Mouse (Mus musculus): ENCODE data around the gene Ap2s1. TPM values are rescaled to one million over a fixed set of nuclear protein-coding genes. Genes with fewer than 3 reads are reported as not detected.

Gene Ap2s1
- total RNA-seq, 1 experiment from 2014 or later: 59.7 TPM

DNA sequence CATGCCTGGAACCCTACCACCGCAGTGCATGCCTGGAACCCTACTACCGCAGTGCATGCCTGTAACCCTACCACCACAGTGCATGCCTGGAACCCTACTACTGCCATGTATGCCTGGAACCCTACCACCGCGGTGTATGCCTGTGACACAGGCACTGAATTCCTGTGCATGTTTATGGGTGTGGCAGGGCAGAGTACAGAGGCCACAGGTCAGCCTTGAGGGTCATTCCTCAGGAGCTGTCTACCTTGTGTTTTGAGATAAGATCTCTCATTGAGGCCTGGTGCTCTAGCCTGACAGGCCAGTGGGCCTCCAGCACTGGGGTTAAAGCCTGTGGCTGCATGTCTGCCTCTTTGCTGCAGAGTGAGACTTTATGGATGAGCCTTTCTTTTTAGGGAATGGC lies 7.2 kb downstream of the Ap2s1 start:
- no peak for ATAC-seq (replicated peaks; ENCODE audit: insufficient number of reproducible peaks, low FRiP score, low TSS enrichment, poor library complexity, severe bottlenecking)

DNA sequence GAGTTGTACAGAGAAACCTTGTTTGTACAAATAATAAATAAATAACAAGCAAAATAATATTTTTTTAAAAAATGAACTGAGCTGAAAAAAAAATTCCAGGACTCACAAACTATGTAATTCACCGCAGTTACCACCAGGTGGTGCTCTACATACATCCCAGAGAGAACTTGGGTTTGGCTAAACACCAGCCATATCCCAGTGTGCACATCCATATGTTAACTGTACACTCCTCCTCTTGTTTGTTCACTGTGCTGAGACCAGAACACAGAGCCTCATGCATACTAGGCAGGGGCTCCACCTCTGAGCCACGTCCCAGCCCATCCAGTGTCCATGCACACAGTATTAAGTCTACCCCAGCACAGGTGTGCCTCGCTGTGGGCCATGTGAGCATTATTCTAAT lies 7.9 kb downstream of the Ap2s1 start:
- no peak; the same call in 1 of the 2 replicates for ATAC-seq (replicated peaks; ENCODE audit: insufficient number of reproducible peaks, low FRiP score, low TSS enrichment, poor library complexity, severe bottlenecking)

DNA sequence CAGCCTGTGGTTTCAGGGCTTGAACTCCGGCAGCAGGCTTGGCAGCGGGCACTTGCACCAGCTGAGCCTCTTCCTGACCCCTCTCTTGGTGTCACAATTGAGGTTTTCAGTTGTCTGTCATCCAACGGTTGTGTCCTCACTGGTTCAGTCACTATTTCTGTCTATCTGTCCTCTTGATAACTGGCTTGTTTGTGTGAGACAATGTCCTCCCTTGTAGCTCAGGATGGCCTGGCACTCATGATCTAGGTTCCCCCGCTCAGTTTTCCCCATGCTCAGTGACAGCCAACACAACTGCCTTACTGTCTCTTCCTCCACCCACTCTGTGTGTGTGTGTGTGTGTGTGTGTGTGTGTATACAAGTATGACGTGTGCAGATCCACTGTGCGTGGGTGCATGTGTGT lies 9.4 kb downstream of the Ap2s1 start:
- no peak for ATAC-seq (replicated peaks; ENCODE audit: insufficient number of reproducible peaks, low FRiP score, low TSS enrichment, poor library complexity, severe bottlenecking)

DNA sequence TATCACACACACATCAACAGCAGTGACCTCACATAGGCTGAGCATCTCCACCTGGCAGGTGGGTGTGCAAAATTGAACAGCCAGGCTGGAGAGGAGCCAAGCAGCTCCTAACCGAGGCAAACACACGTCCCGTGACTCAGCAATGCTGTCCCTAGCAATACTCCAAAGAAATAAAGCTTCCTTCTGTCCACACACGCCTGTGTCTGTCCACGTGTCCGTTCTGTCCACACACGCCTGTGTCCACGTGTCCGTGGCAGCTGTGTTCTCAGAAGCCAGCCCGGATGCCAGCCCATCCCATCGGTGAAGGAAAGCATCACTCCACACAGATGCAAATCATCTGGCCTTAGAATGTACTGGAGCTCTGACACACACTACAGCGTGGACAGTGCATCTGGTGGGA lies 13.8 kb downstream of the Ap2s1 start:
- no peak for ATAC-seq (replicated peaks; ENCODE audit: insufficient number of reproducible peaks, low FRiP score, low TSS enrichment, poor library complexity, severe bottlenecking)

DNA sequence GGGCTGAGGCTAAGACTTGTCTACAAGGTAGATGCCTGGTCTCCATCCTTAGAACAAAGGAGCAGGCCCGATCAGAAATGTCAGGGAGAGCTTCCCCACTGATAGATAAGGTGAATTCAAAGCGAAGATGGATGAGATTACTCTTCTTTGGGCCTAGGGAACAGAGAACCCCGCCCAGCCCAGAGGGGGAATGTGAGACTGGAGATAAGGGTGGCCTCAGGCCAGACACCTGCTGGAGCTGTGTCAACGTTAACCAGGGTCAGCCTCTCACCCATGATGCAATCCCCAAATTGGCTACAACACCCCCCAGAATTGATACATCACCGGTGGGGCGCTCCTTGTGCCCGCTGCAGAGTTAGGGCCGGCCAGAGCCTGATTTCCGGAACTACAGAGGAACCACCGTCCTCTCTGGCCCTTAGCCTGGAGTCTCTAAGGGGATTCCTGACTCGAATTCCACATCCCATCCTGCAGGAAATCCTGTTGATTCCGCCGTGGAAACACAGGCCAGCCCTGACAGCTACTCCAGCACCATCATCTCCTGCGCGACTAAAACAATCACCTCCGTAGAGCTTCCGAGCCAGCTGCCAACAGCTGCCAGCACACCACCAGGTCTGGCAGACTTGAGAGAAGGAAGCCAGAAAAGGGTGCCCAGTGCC lies 17.3 kb downstream of the Ap2s1 start:
- no peak for ATAC-seq (replicated peaks; ENCODE audit: insufficient number of reproducible peaks, low FRiP score, low TSS enrichment, poor library complexity, severe bottlenecking)

DNA sequence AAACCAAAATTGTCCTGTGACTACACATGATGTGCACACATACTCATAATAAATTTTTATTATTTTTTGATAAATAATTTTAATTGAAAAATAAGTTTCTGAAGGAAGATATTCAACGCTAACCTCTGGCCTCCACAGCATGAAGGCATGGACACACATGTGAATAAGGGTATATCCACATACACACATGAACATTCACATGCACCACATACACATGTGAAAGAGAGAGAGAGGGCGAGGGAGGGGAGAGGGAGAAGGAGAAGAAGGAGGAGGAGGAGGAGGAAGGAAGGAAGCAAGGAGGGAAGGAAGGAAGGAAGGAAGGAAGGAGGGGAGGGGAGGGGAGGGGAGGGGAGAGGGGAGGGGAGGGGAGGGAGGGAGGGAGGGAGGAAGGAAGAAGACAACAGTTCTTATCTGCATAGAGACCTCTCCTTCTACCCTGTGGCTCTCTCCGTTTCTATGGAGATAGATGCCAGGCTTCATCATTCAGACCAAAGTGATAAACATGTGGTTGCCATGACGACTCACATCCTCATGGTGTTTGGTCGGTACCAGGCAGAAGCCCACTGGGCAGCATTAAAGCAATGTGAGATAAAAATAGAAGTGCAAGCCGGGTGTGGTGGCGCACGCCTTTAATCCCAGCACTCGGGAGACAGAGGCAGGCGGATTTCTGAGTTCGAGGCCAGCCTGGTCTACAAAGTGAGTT lies 20.8 kb downstream of the Ap2s1 start:
- no peak for ATAC-seq (replicated peaks; ENCODE audit: insufficient number of reproducible peaks, low FRiP score, low TSS enrichment, poor library complexity, severe bottlenecking)

DNA sequence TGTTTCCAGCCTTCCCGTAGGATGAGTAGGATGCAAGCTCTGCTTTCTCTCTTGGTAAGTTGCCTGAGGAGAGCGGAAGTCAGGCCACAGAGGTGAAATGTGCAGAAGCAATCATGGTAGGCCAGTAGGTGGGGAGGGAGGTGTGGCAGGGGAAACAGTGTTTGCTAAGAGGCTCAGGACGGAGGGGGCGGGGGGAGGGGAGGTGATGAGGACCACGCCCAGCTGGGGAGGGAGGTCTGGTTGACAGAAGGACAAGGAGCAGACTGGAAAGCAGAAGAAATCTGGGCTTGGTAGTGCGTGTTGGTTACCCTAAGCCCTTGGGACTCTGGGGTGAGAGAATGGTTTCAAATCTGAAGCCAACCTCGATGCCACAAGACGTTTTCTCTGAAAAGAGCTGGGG lies 22.1 kb downstream of the Ap2s1 start:
- no peak for ATAC-seq (replicated peaks; ENCODE audit: insufficient number of reproducible peaks, low FRiP score, low TSS enrichment, poor library complexity, severe bottlenecking)

DNA sequence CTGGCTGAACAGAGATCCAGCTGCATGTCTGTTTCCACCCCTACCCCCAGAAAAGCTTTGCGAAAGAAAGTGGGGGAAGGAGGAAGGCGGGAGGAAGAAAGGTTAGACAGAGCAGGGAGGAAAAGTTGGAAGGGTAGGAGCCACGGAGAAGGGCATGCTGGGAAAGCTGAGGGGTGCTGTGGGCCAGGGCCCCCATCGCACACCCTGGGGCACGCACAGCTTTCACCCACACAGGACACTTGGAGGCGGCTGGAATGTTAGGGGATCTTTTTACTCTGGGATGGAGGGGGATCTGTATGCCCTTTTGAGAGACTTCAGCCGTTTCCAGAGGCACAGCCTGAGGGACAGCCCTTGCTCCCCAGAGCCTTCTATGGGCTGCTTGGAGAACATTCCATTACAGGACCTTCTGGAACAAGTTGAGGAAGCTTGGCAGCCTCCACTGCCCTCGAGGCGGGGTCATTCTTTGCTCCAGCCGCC lies 22.8 kb downstream of the Ap2s1 start:
- no peak for ATAC-seq (replicated peaks; ENCODE audit: insufficient number of reproducible peaks, low FRiP score, low TSS enrichment, poor library complexity, severe bottlenecking)

DNA sequence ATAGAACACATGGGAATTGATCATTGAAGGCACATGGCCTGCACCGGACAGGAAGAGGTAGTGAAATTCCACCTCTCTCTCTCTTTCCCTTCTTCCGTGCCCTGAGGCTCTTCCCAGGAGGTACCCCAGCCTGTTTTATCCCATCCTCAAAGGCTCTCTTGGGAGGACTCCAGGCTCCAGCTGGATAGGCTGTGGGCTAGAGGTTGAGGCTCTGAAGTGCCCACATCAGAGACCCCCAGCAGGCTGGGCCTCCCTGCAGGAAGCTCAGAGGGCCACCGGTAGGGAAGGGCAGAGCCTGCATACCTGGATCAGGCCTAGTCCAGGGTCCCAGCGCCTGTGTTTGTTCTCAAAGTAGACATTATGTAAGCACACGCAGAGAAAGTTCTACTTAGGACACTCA lies 23.4 kb downstream of the Ap2s1 start:
- ATAC-seq (replicated peaks; ENCODE audit: insufficient number of reproducible peaks, low FRiP score, low TSS enrichment, poor library complexity, severe bottlenecking): no peak

DNA sequence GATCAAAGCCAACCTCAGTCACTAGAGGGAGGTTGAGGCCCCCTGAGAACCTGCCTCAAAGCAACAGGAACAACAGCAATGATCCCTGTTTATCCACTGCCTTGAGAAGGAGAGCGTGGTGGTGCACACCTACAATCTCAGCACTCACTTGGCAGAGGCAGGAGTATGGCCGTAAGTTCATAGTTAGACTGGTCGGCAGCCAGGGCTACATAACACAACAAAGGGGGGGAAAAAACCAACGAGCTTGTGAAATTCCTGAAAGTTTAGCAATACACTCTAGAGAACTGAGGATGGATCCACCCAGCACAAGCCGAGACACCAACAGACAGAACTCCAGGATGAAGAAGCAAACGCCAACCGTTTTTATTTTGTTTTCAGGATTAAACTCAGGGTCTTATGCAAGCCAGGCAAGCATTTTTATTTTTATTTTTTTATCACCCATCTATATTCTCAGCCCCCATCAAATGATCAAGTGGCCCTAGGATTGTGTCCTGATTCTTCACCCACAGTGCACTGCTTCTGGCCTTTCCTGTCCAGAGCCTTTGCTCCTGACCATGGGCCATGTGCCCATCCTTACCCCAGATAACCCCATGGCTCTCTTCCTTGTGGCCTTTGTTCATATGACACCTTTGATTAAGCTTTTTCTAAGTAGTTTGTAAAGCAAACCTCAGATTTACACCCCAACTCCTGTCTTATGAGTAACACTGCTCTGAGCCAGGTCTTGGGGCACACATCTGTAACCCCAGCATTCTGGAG lies 25.4 kb downstream of the Ap2s1 start:
- ATAC-seq (replicated peaks; ENCODE audit: insufficient number of reproducible peaks, low FRiP score, low TSS enrichment, poor library complexity, severe bottlenecking): no peak

DNA sequence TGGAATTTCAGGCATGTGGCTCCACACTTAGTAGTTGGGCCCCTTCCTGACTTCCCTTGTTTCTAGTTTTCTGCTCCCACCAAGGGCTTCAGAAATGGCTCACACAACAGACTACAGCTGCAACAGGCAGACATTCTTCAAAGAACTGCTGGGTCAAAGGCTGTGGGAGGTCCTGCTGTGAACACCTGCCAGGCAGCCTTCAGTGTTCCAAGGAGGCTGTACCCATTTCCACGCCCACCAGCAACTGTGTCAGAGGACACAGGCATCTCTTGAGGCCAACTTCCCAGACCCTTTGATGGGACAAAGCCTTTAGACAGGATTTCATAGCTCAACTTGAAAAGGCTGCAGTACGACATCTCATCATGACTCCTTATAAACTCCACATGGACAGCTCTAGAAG lies 28.2 kb downstream of the Ap2s1 start:
- no peak for ATAC-seq (replicated peaks; ENCODE audit: insufficient number of reproducible peaks, low FRiP score, low TSS enrichment, poor library complexity, severe bottlenecking)

DNA sequence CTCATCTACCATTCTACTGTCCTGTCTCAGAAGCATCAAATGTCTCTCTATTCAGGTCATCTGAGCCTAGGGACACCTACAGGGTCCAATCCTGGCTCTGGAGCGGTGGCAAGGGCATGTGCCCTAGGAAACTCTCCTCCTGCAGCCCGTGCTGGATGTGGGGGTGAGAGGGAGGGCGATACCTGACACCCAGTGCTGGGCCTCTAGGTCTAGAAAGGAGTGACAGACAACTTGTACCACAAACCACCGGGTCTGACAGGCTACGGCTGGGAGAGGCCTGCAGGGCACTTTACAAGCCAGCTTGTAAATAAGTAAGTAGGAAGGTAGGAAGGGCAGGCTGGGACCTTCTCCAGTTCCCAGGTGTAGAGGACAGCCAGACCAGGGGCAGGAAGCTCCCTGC lies 37.7 kb downstream of the Ap2s1 start:
- ATAC-seq (replicated peaks; ENCODE audit: insufficient number of reproducible peaks, low FRiP score, low TSS enrichment, poor library complexity, severe bottlenecking): no peak

DNA sequence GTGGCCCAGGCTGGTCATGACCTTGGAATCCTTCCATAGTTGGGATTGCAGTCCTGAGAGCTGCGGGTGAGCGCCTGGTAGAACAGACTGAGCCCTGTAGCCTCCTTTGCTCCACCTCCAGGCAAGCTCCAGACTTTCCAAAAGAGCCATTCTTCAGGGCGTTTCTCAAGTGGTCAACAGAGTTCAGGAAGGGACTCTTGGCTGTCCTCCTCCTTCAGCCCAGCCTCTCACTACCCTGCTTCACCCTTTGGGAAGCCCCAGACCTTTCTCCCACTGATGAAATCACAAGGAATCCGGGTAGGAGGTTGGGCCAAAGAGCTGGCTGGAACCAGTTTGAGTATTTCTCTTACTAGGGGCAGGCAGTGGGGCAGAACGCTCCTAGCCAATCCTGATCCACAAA lies 41.9 kb downstream of the Ap2s1 start:
- ATAC-seq (replicated peaks; ENCODE audit: insufficient number of reproducible peaks, low FRiP score, low TSS enrichment, poor library complexity, severe bottlenecking): no peak

DNA sequence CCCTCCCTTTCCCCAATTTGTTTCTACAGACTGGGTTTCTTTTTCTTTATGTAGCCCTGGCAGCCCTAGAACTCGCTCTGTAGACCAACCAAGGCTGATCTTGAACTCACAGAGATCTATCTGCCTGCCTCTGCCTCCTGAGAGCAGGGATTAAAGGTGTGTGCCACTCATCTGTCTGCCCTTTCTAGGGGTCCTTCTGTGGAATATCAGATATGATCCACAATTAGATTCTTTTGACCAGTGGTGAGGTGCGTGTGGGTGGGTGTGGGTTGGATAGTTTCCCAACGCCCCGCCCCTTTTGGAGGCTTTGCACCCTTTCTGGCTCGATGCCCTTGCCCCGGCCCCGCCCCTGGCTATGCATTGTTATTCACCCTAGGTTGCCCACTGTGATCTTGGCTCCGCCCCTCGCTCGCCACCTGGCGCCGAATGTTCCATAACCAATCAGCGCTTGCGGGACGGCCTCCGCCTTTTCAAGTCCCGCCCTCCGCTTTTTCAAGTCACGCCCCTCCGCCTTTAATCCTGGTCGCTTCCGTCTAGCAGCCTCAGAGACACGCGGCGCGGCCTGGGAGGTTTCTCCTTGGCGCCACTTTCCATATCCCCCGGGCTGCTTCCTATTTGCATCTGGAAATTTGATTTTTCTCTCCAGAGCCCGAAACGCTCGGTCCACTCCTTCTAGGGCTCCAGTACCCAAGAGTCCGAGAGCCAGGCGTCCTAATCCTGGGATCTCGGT lies 42.8 kb downstream of the Ap2s1 start, which contains the start of gene Slc1a5:
Gene Slc1a5 (plus strand): TSS at position 516 of the 730 bp plus-strand sequence.
- ATAC-seq (replicated peaks; ENCODE audit: insufficient number of reproducible peaks, low FRiP score, low TSS enrichment, poor library complexity, severe bottlenecking): peak; percentile 84

DNA sequence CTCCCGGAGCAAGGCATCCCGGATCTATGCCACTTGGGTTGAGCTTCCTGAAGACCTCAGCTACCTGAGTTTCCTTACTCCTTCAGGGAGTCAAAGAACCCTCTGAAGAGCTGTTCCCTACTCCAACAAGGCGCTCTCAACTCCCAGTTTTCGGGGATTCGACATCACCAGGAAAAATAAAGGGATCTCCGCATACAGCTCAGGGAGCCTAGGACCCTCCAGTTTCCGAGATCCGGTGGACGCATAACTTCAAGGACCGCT lies 43.3 kb downstream of the Ap2s1 start:
- no peak for ATAC-seq (replicated peaks; ENCODE audit: insufficient number of reproducible peaks, low FRiP score, low TSS enrichment, poor library complexity, severe bottlenecking)

DNA sequence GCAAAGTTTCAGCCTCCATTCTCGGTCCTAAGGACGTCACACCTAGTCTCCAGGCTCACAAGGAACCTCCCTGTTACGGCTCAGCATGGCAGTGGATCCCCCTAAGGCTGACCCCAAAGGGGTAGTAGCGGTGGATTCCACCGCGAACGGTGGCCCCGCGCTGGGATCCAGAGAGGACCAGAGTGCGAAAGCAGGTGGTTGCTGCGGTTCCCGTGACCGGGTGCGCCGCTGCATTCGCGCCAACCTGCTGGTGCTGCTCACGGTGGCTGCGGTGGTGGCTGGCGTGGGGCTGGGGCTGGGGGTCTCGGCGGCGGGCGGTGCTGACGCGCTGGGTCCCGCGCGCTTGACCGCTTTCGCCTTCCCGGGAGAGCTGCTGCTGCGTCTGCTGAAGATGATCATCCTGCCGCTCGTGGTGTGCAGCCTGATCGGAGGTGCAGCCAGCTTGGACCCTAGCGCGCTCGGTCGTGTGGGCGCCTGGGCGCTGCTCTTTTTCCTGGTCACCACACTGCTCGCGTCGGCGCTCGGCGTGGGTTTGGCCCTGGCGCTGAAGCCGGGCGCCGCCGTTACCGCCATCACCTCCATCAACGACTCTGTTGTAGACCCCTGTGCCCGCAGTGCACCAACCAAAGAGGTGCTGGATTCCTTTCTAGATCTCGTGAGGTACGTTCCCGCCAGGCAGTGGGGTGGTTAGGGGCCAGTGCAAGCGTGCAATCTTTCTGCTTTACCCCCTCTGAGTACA lies 43.8 kb downstream of the Ap2s1 start:
- ATAC-seq (replicated peaks; ENCODE audit: insufficient number of reproducible peaks, low FRiP score, low TSS enrichment, poor library complexity, severe bottlenecking): no peak

DNA sequence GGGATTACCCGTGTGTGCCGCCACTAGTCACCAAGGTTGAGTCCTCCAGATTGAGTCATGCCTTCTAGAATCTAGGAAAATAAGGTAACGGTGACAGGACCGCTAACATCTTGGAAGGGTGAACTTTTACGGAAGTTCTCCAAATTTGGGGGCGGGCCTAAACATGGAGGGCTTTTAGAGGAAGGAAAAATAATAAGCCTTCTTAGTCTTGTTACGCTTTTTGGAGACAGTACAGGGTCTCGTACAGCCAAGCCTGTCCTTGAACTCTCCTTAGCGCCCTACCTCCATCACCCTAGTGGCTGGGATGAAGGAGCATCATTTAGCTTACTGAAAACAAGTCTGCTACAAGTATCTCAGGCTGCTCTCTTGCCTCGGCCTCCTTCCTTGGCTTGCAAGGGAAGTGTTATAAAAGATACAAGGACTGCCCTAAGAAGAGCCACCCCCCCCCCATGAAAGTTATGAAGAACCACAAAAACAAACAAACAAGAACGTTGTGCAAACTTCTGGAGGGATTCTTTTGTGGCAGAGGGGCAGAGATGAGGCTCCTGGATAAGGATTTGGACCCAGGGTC lies 44.4 kb downstream of the Ap2s1 start:
- ATAC-seq (replicated peaks; ENCODE audit: insufficient number of reproducible peaks, low FRiP score, low TSS enrichment, poor library complexity, severe bottlenecking): no peak

DNA sequence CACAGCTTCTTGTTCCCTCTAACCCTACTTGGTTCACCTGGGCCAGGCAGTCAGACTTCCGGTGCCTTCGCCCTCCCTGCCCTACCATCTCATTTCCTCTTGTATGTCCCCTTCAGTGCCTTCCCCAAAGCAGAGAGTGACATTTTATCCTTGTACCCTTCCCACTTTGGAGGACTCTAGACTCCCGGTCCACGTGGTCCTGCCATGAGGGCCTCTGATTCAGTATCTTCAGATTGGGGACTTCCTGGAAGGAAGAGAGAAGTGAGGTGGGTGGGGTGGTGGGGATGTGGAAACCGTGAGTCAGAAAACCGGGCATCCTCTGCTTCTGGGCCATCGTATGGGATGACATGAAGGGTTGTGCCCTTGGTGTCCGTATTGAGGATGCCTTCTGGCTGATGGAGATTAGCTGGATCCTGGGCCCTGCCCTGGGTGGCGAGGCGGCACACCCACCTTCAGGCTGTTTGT lies 45.0 kb downstream of the Ap2s1 start:
- ATAC-seq (replicated peaks; ENCODE audit: insufficient number of reproducible peaks, low FRiP score, low TSS enrichment, poor library complexity, severe bottlenecking): 0 out of 2 replicates have a peak, but pooled peaks have one; percentile 8
